Mouse (Mus musculus): Measurements from ENCODE around the gene Gh. TPM values are rescaled to one million over a fixed set of nuclear protein-coding genes. Genes with fewer than 3 reads are reported as not detected.

The Gh gene
- polyA plus RNA-seq, 1 experiment from 2014 or later = not detected

DNA sequence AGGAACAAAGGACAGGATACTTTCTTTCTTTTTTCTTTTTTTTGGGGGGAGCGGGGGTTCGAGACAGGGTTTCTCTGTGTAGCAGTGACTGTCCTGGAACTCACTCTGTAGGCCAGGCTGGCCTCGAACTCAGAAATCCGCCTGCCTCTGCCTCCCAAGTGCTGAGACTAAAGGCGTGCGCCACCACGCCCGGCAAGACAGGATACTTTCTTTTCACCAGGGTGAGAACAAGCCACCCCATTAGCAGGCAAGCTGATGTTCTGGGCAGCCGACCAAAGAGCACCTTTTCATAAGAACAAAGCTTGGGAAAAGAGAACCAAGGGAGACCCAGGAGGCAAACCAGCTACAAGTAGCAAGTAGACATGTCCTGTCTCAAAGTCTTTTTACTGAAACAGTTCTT, 5.1 kb upstream of the Gh start:
- no peak overlapping the region for H3K9ac ChIP-seq (replicated peaks)
- ATAC-seq (ENCODE audit: low FRiP score) = no peak
- H3K27ac ChIP-seq (replicated peaks) = no peak overlapping the region
- H3K4me2 ChIP-seq = no peak overlapping the region
- H3K9me3 ChIP-seq (replicated peaks) = no peaks in the 10 kb centered on the region
- no peaks in the 10 kb centered on the region for H3K36me3 ChIP-seq
- no peak overlapping the region for H3K4me3 ChIP-seq (replicated peaks)
- WGBS = 88% methylated on average over 9 of the region's 9 CpGs
- no peaks in the 10 kb centered on the region for H3K27me3 ChIP-seq (replicated peaks)
- no peaks in the 10 kb centered on the region for H3K4me1 ChIP-seq

- Histone ChIP-seq H3K4me3 (replicated peaks) (no peak overlapping the region), H3K4me2 (no peak overlapping the region), H3K9ac (replicated peaks) (no peak overlapping the region), H3K27ac (replicated peaks) (no peak overlapping the region), H3K4me1 (no peaks in the 10 kb centered on the region), H3K36me3 (no peaks in the 10 kb centered on the region), H3K27me3 (replicated peaks) (no peaks in the 10 kb centered on the region), H3K9me3 (replicated peaks) (no peaks in the 10 kb centered on the region)
- 83% methylated on average over 3 of the region's 3 CpGs for WGBS
- no peak for ATAC-seq (ENCODE audit: low FRiP score)
These were observed 4.4 kb upstream of the Gh start for GRCm38 (mm10) chr11:106306065-106306385.

DNA sequence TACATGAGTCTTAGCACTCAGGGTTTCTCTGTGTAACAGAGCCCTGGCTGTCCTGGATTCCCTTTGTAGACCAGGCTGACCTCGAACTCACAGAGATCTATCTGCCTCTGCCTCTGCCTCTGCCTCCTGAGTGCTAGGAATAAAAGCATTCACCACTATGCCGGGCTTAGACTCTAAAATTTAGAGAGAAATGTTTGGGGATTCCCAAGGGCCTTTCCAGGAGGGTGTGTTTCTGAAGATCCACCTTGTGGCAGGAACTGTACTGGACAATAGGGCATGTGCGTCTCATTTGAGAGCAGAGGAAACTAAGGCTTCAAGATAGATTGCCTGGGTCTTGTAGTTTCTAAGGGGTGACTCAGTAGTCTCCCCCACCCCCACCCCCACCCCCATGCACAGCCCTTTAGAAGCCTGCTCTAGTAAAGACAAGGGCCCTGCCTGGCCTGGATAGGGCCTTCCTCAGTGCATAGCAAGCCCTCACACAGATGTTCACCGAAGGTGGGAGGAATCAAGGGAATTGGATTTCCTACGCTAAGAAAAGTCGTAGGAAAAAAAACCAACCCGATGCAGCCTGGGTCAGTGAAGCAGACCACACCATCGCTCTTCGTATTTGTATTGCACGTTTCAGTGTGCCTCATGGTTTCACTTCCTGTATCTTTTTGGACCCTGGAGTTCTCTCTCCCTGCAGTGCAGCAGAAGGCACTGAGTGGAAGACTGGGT, 3.8 kb upstream of the Gh start:
- 86% methylated on average over 10 of the region's 10 CpGs for WGBS
- no peak for ATAC-seq (ENCODE audit: low FRiP score)

GRCm38 (mm10) chr11:106302634-106303033, 969 bp upstream of the Gh start:
- Histone ChIP-seq H3K27me3 (replicated peaks) (no peaks in the 10 kb centered on the region), H3K9me3 (replicated peaks) (no peaks in the 10 kb centered on the region), H3K36me3 (no peaks in the 10 kb centered on the region), H3K9ac (replicated peaks) (no peak overlapping the region), H3K4me3 (replicated peaks) (no peak overlapping the region), H3K4me2 (no peak overlapping the region), H3K27ac (replicated peaks) (no peak overlapping the region), H3K4me1 (no peaks in the 10 kb centered on the region)
- ATAC-seq (ENCODE audit: low FRiP score) = no peak
- 21% methylated on average over 2 of the region's 2 CpGs for WGBS

More for the DNA sequence above, 3.8 kb upstream of the Gh start:
- Histone ChIP-seq H3K36me3 (no peaks in the 10 kb centered on the region), H3K4me1 (no peaks in the 10 kb centered on the region), H3K4me3 (replicated peaks) (no peak overlapping the region), H3K9ac (replicated peaks) (no peak overlapping the region), H3K27me3 (replicated peaks) (no peaks in the 10 kb centered on the region), H3K4me2 (no peak overlapping the region), H3K27ac (replicated peaks) (no peak overlapping the region), H3K9me3 (replicated peaks) (no peaks in the 10 kb centered on the region)

GRCm38 (mm10) chr11:106291861-106292260, 9.8 kb downstream of the Gh start:
- no peak for ATAC-seq (ENCODE audit: low FRiP score)
- H3K4me3 ChIP-seq (replicated peaks) = no peak overlapping the region
- no peaks in the 10 kb centered on the region for H3K4me1 ChIP-seq
- H3K4me2 ChIP-seq = no peak overlapping the region
- H3K36me3 ChIP-seq = no peaks in the 10 kb centered on the region
- no peaks in the 10 kb centered on the region for H3K27me3 ChIP-seq (replicated peaks)
- no peak overlapping the region for H3K9ac ChIP-seq (replicated peaks)
- WGBS = 83% methylated on average over 2 of the region's 2 CpGs
- H3K27ac ChIP-seq (replicated peaks) = no peak overlapping the region
- H3K9me3 ChIP-seq (replicated peaks) = no peaks in the 10 kb centered on the region

- Histone ChIP-seq H3K4me1 (no peaks in the 10 kb centered on the region), H3K27me3 (replicated peaks) (no peaks in the 10 kb centered on the region), H3K4me2 (no peak overlapping the region), H3K9ac (replicated peaks) (no peak overlapping the region), H3K9me3 (replicated peaks) (no peaks in the 10 kb centered on the region), H3K4me3 (replicated peaks) (no peak overlapping the region), H3K36me3 (no peaks in the 10 kb centered on the region), H3K27ac (replicated peaks) (no peak overlapping the region)
- ATAC-seq (ENCODE audit: low FRiP score) = no peak
- 96% methylated on average over 5 of the region's 5 CpGs for WGBS
These were observed 11.3 kb downstream of the Gh start for GRCm38 (mm10) chr11:106290376-106290775.

- H3K4me3 ChIP-seq (replicated peaks) = no peak overlapping the region
- H3K9me3 ChIP-seq (replicated peaks) = no peaks in the 10 kb centered on the region
- 56% methylated on average over 8 of the region's 8 CpGs for WGBS
- H3K9ac ChIP-seq (replicated peaks) = no peak overlapping the region
- no peak overlapping the region for H3K4me2 ChIP-seq
- no peaks in the 10 kb centered on the region for H3K4me1 ChIP-seq
- no peak overlapping the region for H3K27ac ChIP-seq (replicated peaks)
- no peaks in the 10 kb centered on the region for H3K27me3 ChIP-seq (replicated peaks)
- ATAC-seq (ENCODE audit: low FRiP score) = no peak
- no peaks in the 10 kb centered on the region for H3K36me3 ChIP-seq
These were observed 12.3 kb downstream of the Gh start for GRCm38 (mm10) chr11:106289369-106289768.

DNA sequence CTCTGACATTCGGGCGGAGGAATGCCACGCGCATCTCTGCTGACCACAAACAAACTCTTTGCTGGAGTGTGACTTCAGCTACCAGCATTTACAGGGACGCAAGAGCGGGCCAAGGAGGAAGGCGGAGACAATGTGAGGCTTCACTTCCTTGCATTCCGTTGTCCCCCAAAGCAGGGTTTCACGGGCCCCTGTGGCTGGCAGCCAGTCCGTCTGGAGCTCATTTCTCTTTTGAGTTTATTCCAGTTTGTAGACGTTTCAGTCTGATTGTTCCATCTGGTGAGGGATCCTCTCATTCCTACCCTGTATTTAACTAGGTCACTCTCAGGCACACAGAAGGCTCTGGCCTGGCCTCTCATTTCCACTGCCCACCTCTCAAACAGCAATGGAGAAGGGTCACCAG, 14.7 kb downstream of the Gh start:
- Histone ChIP-seq H3K4me2 (no peak overlapping the region), H3K4me1 (no peaks in the 10 kb centered on the region), H3K9me3 (replicated peaks) (no peaks in the 10 kb centered on the region), H3K36me3 (no peaks in the 10 kb centered on the region), H3K27me3 (replicated peaks) (no peaks in the 10 kb centered on the region), H3K9ac (replicated peaks) (no peak overlapping the region), H3K27ac (replicated peaks) (no peak overlapping the region), H3K4me3 (replicated peaks) (no peak overlapping the region)
- no peak for ATAC-seq (ENCODE audit: low FRiP score)
- 67% methylated on average over 11 of the region's 11 CpGs for WGBS

DNA sequence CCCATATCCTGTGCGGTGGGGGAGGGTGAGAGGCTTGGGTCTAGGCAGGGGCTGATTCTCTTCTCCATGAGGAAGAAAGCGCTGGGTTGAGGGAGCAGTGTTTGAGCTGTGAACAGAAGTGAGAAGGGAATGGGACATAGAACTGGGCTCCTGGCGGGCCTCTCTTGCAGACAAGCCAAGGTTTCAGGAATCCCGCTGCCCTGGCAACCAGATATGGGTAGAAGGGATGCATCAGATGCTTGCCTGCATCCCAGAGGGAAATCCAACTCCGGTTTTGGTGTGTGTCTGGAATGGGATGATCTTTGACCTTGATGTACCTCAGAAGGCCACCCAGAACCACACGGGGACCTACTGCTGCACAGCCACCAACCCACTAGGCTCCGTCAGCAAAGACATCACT, 15.5 kb downstream of the Gh start:
- no peak for ATAC-seq (ENCODE audit: low FRiP score)
- Histone ChIP-seq H3K9me3 (replicated peaks) (no peaks in the 10 kb centered on the region), H3K27ac (replicated peaks) (no peak overlapping the region), H3K36me3 (no peaks in the 10 kb centered on the region), H3K4me1 (no peaks in the 10 kb centered on the region), H3K27me3 (replicated peaks) (no peaks in the 10 kb centered on the region), H3K4me3 (replicated peaks) (no peak overlapping the region), H3K4me2 (no peak overlapping the region), H3K9ac (replicated peaks) (no peak overlapping the region)
- WGBS = 91% methylated on average over 7 of the region's 7 CpGs

DNA sequence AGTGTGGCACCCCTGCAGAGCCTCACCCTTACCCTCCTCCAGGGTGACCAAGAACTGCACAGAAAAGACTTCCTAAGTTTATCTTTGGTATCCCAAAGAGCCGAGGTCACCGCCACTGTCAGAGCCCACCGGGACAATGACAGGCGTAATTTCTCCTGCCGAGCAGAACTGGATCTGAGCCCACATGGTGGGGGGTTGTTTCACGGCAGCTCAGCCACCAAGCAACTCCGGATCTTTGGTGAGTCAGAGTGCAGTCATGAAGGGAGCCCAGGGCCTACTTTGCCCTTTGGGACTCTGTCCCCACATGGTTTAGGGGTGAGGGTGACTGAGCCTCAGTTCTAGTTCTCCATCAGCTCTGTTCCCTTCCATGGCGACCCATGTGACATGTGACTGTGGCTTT, 17.5 kb downstream of the Gh start:
- H3K27me3 ChIP-seq (replicated peaks) = no peaks in the 10 kb centered on the region
- WGBS = 58% methylated on average over 8 of the region's 8 CpGs
- no peak overlapping the region for H3K4me2 ChIP-seq
- ATAC-seq (ENCODE audit: low FRiP score) = no peak
- no peaks in the 10 kb centered on the region for H3K36me3 ChIP-seq
- no peak overlapping the region for H3K4me3 ChIP-seq (replicated peaks)
- no peak overlapping the region for H3K27ac ChIP-seq (replicated peaks)
- H3K9me3 ChIP-seq (replicated peaks) = no peaks in the 10 kb centered on the region
- H3K9ac ChIP-seq (replicated peaks) = no peak overlapping the region
- no peaks in the 10 kb centered on the region for H3K4me1 ChIP-seq

- H3K27me3 ChIP-seq (replicated peaks) = no peaks in the 10 kb centered on the region
- H3K4me1 ChIP-seq = no peaks in the 10 kb centered on the region
- no peak overlapping the region for H3K27ac ChIP-seq (replicated peaks)
- no peak overlapping the region for H3K4me3 ChIP-seq (replicated peaks)
- H3K9me3 ChIP-seq (replicated peaks) = no peaks in the 10 kb centered on the region
- no peak for ATAC-seq (ENCODE audit: low FRiP score)
- no peaks in the 10 kb centered on the region for H3K36me3 ChIP-seq
- 86% methylated on average over 4 of the region's 4 CpGs for WGBS
- no peak overlapping the region for H3K9ac ChIP-seq (replicated peaks)
- no peak overlapping the region for H3K4me2 ChIP-seq
These were observed 18.3 kb downstream of the Gh start for GRCm38 (mm10) chr11:106283371-106283770.

GRCm38 (mm10) chr11:106282452-106282851, 19.2 kb downstream of the Gh start:
- Histone ChIP-seq H3K4me3 (replicated peaks) (no peak overlapping the region), H3K9ac (replicated peaks) (no peak overlapping the region), H3K4me2 (no peak overlapping the region), H3K9me3 (replicated peaks) (no peaks in the 10 kb centered on the region), H3K36me3 (no peaks in the 10 kb centered on the region), H3K4me1 (no peaks in the 10 kb centered on the region), H3K27ac (replicated peaks) (no peak overlapping the region), H3K27me3 (replicated peaks) (0 out of 2 replicates have a peak, but pooled peaks cover under 1% of the 10 kb centered on the region)
- WGBS = 90% methylated on average over 6 of the region's 6 CpGs
- ATAC-seq (ENCODE audit: low FRiP score) = no peak

All from neural tube, embryonic 15.5 days (tissue).